Mouse (Mus musculus) bone marrow, adult 2 months (tissue): ENCODE results near the gene Wscd2. TPM values are rescaled to one million over a fixed set of nuclear protein-coding genes. Genes with fewer than 3 reads are reported as not detected.

Source experiments
- H3K27ac ChIP-seq: fragments of 200-500 bp; 2 replicates; pipeline ENCODE4 v1.5.1; 2012; ENCODE audit warnings: low read depth, mild to moderate bottlenecking, control low read depth, inconsistent platforms, low read length; ENCODE audit not compliant: control insufficient read depth, poor library complexity, insufficient read depth
- H3K4me1 ChIP-seq: fragments of 200-500 bp; 2 replicates; pipeline ENCODE4 v1.6.1; 2011; ENCODE audit warnings: low read length; ENCODE audit not compliant: control insufficient read depth, insufficient read depth
- H3K4me3 ChIP-seq: fragments of 200-500 bp; replicated peaks from 2 replicates; pipeline ENCODE3; 2011; ENCODE audit warnings: mild to moderate bottlenecking, low read depth, low read length, control low read depth; ENCODE audit not compliant: control insufficient read depth
- CTCF ChIP-seq: fragments of 200-500 bp; IDR thresholded peaks from 2 replicates; pipeline ENCODE4 v1.5.1; 2011; ENCODE audit warnings: low read length, control low read depth; ENCODE audit not compliant: control insufficient read depth, insufficient read depth
- POLR2A ChIP-seq: fragments of 200-500 bp; IDR thresholded peaks from 2 replicates; pipeline ENCODE4 v1.6.1; 2011; ENCODE audit warnings: low read depth, mild to moderate bottlenecking, control low read depth, low read length, borderline replicate concordance; ENCODE audit not compliant: control insufficient read depth
- WGBS: fragments of 180-500 bp; shearing (Covaris S2); methylation state at CpG from one replicate; pipeline ENCODE4 v1.1.7; 2018; 5-methylcytosine and 5-hydroxymethylcytosine counted together
- polyA plus RNA-seq: library from polyadenylated mRNA; stranded (reverse); fragments of >200 nt; gene quantifications from 2 replicates; pipeline ENCODE4 v1.2.4, GENCODE M21; 2011; ENCODE audit warnings: low replicate concordance; ENCODE audit not compliant: missing spikeins, insufficient read depth, insufficient read length

Gene Wscd2
- polyA plus RNA-seq, 1 experiment: 0.30 TPM

- TF ChIP-seq POLR2A: no peak
- no peak overlapping the region for H3K27ac ChIP-seq
- no peak overlapping the region for H3K4me3 ChIP-seq
- WGBS: 12% methylated on average over 9 of the region's 9 CpGs
- no peaks in the 10 kb centered on the region for H3K4me1 ChIP-seq
These were observed 63.3 kb downstream of the Wscd2 start for GRCm38 (mm10) chr5:113553402-113553897.

- no peak overlapping the region for H3K4me3 ChIP-seq
- 13% methylated on average over 15 of the region's 15 CpGs for WGBS
- TF ChIP-seq POLR2A: no peak
- no peak for TF ChIP-seq CTCF
- H3K4me1 ChIP-seq: no peaks in the 10 kb centered on the region
- no peak overlapping the region for H3K27ac ChIP-seq
These were observed 64.0 kb downstream of the Wscd2 start for GRCm38 (mm10) chr5:113554095-113554494.

DNA sequence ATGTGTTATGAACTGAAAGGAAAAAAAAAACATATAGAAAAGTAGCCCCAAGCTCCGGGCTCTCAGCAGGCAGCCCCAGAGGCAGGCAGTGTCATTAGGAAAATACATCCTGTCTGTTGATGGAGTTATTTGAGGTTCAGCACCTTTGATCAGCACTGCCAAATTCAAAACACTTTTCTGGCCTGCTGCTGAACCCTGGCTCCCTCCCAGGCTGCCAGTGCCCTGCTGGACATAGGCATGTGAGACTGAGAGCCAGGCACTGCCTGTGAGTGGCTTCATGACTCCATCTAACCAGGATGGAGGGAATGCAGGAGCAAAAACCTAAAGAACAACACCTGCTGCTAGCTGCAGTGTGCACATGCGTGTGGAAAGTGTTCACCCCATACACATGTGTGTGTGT lies 64.4 kb downstream of the Wscd2 start:
- TF ChIP-seq POLR2A (no peak), CTCF (no peak)
- no peaks in the 10 kb centered on the region for H3K4me1 ChIP-seq
- no peak overlapping the region for H3K27ac ChIP-seq
- WGBS: 71% methylated on average over 2 of the region's 2 CpGs
- no peak overlapping the region for H3K4me3 ChIP-seq

DNA sequence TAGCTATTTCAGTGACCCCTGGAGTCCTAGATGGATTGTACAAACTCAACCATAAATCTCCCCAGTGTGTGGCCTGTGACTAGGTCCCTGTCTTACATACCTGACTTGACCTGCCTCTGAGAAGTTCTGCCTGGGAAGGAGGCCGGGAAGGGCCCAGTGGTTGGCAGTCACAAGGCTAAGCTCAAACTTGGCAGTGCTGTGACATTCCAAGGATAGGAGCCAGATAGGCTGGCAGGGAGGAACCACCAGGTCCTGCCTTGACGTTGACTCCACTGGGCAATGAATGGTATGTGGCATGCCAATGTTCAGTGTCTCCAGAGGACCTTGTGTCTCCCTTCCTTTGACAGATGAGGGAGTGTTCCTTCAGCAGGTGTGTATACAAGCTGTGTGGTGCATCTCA lies 65.6 kb downstream of the Wscd2 start:
- Histone ChIP-seq H3K27ac (no peak overlapping the region), H3K4me3 (no peak overlapping the region), H3K4me1 (no peaks in the 10 kb centered on the region)
- TF ChIP-seq POLR2A (no peak), CTCF (no peak)
- WGBS: 67% methylated on average over 2 of the region's 2 CpGs

DNA sequence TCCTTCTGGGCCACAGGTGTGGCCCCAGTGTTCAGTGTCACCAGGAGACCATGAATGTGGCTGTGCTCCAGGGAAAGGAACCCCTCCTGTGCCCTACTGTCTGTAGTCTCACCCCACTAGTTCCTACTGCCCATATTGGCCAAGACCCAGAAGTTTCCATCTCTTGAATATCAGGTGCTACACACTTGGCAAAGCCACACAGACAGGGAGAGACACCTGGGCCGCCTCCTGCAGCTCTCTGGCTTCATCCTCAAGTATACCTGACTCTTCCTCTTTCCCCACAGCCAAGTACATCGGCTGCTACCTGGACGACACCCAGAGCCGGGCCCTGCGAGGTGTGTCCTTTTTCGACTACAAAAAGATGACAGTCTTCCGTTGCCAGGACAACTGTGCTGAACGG lies 67.9 kb downstream of the Wscd2 start:
- TF ChIP-seq CTCF (no peak), POLR2A (no peak)
- 83% methylated on average over 8 of the region's 8 CpGs for WGBS
- no peak overlapping the region for H3K4me3 ChIP-seq
- H3K27ac ChIP-seq: no peak overlapping the region
- H3K4me1 ChIP-seq: no peaks in the 10 kb centered on the region

GRCm38 (mm10) chr5:113559627-113560026 lies 69.5 kb downstream of the Wscd2 start:
- no peak overlapping the region for H3K4me3 ChIP-seq
- no peak overlapping the region for H3K27ac ChIP-seq
- no peaks in the 10 kb centered on the region for H3K4me1 ChIP-seq
- WGBS: 67% methylated on average over 5 of the region's 5 CpGs
- TF ChIP-seq CTCF (no peak), POLR2A (no peak)

GRCm38 (mm10) chr5:113564463-113564862 lies 74.3 kb downstream of the Wscd2 start:
- TF ChIP-seq POLR2A (no peak), CTCF (no peak)
- 29% methylated on average over 4 of the region's 4 CpGs for WGBS
- no peak overlapping the region for H3K4me3 ChIP-seq
- H3K27ac ChIP-seq: no peak overlapping the region
- no peaks in the 10 kb centered on the region for H3K4me1 ChIP-seq

DNA sequence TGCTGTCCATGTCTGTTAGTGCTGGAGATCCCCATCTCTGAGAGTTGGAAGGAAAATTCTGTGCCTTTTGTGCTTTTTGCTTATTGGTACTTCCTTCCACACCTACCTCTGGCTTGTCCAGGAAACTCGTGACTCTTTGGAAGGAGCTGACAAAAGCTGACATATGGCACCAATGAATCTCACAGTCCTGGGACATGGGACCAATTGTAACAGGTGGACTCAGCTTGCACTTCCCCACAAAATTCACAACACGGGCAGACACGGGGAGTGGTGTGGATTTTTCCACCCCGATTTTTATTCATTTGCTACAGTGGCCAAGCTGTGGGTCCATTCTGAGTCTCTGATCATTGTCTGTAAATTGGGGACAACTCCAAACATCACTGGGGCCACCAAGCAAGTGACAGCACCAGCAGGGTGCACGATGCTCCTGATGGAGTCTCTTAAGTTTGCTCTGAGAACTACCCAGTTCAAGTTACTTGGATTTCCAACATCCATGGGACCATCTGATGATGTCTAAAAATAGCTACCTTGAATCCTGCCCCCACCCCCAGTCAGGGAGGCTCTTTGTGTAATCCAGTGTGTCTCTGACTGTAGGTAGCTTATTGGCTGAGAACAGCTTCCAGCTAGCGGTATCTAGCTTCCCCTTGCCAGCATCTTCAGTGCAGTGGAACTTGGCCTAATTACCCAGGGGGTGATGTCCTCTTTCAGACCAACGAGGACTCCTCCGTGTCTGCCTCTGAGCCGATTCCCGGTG lies 75.1 kb downstream of the Wscd2 start:
- TF ChIP-seq POLR2A: no peak
- TF ChIP-seq CTCF: no peak
- Histone ChIP-seq H3K27ac (no peak overlapping the region), H3K4me3 (no peak overlapping the region), H3K4me1 (no peaks in the 10 kb centered on the region)
- WGBS: 68% methylated on average over 10 of the region's 10 CpGs
